Mouse (Mus musculus) heart, adult 2 months (tissue): ENCODE measurements around the gene Pkd1l3.

Source experiments
- CTCF ChIP-seq: fragments of 200-600 bp; IDR thresholded peaks from 2 replicates; pipeline ENCODE4 v1.8.1; 2022; ENCODE audit warnings: antibody characterized with exemption, mild to moderate bottlenecking, moderate library complexity
- EP300 ChIP-seq: fragments of 200-500 bp; IDR thresholded peaks from 2 replicates; pipeline ENCODE4 v1.6.1; 2011; ENCODE audit warnings: low read depth, low read length, control low read depth; ENCODE audit not compliant: insufficient read depth
- POLR2A ChIP-seq: fragments of 200-500 bp; IDR thresholded peaks from 2 replicates; pipeline ENCODE4 v1.6.1; 2011; ENCODE audit warnings: mild to moderate bottlenecking, low read depth, low read length, control low read depth; ENCODE audit not compliant: insufficient read depth

- TF ChIP-seq CTCF (no peak), POLR2A (no peak), EP300 (no peak)
These were observed 34.2 kb downstream of the Pkd1l3 start for GRCm38 (mm10) chr8:109648469-109648868.
